ENCODE assay signal across 17 mouse cellular contexts in the genomic region with DNA sequence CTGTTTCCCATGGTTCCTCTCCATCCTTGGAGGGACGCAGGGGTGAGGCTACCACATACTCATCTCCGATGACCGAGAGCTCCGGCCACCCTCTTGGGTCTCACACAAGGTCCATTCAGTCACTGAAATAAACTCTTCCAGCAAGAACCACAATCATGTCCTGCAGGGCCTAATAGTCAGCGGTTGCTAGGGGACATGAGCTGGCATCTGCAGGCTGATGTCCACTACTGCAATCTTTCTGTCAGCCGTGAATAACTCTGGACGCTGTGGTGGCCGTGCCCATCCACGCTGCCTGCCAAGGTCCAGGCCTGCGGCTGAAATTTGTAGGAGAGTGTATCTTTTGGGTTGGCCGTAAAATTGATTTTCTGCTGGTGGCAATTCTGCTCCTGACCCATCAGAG. TPM values are rescaled to one million over a fixed set of nuclear protein-coding genes. Genes with fewer than 3 reads are reported as not detected.
DNase-seq lines count a peak whose midpoint lies in the region; ATAC-seq and TF ChIP-seq lines count a peak whose summit lies in the region.
"Had no signal": no experiment of that assay in that cellular context is flagged by ENCODE, and none has a peak within 500 bp of the region (broad histone marks: within the 10 kb centered on the region; RNA-seq: fewer than 3 reads in every experiment).

No protein-coding gene starts in this region.

- ATAC-seq in liver, embryonic 14.5 days (ENCODE audit: insufficient read depth) = no peak
- ATAC-seq in liver, embryonic 11.5 days (replicated peaks; ENCODE audit: low FRiP score) = no peak
- ATAC-seq: intestine, embryonic 15.5 days had no signal

- TF ChIP-seq EP300 in liver, embryonic 14.5 days (IDR thresholded peaks at IDR 0.05; ENCODE audit: low read depth) = no peak

- TF ChIP-seq CTCF in gastrocnemius, adult 2 months (IDR thresholded peaks at IDR 0.05) = no peak
- no peak for TF ChIP-seq CTCF in liver, embryonic 14.5 days (IDR thresholded peaks at IDR 0.05; ENCODE audit: low read depth)

- H3K4me1 ChIP-seq in liver, embryonic 14.5 days (replicated peaks; ENCODE audit: control insufficient read depth in 2 of 2, insufficient read depth in 2 of 2, low read length in 1 of 2) = peaks cover 14 to 15% of the 10 kb centered on the region in 2 experiments
- H3K4me1 ChIP-seq in liver, embryonic 11.5 days (replicated peaks; ENCODE audit: control insufficient read depth, insufficient read depth, low read length) = peaks cover 7% of the 10 kb centered on the region
- H3K4me1 ChIP-seq: embryonic facial prominence, embryonic 13.5 days; heart, embryonic 10.5 days; intestine, embryonic 15.5 days; limb, embryonic 13.5 days had no signal

- H3K27ac ChIP-seq in gastrocnemius, adult 2 months = peak overlapping the region; percentile 5; the same call in 1 of the 2 replicates
- peak overlapping the region; percentile 21; the same call in 1 of the 2 replicates for H3K27ac ChIP-seq in liver, embryonic 14.5 days
- H3K27ac ChIP-seq in liver, embryonic 11.5 days (ENCODE audit: low read depth, low read length) = no peak overlapping the region
- H3K27ac ChIP-seq: embryonic facial prominence, embryonic 13.5 days; forebrain, embryonic 12.5 days; heart, embryonic 10.5 days; intestine, embryonic 15.5 days; limb, embryonic 13.5 days had no signal

- H3K27me3 ChIP-seq in liver, embryonic 14.5 days (ENCODE audit: control insufficient read depth, insufficient read depth, low read length) = no peaks in the 10 kb centered on the region
- no peaks in the 10 kb centered on the region for H3K27me3 ChIP-seq in liver, embryonic 11.5 days (replicated peaks; ENCODE audit: control insufficient read depth, insufficient read depth, low read length)
- H3K27me3 ChIP-seq: embryonic facial prominence, embryonic 13.5 days; forebrain, embryonic 12.5 days; intestine, embryonic 15.5 days; limb, embryonic 13.5 days had no signal

- no peak for DNase-seq in gastrocnemius, adult 2 months
- DNase-seq in gastrocnemius, postnatal 4 days (ENCODE audit: low spot score in 2 of 2) = no peak
- DNase-seq in liver, embryonic 14.5 days (ENCODE audit: low read depth in 3 of 3, low spot score in 3 of 3) = no peak
- no peak for DNase-seq in liver, embryonic 11.5 days (ENCODE audit: low spot score)
- DNase-seq in 3134 (ENCODE audit: extremely low read depth, insufficient read length, low spot score) = peak; percentile 84
- peak; percentile 84 for DNase-seq in MN1 (ENCODE audit: low spot score)
- DNase-seq in layer of hippocampus, adult 9-10 months (ENCODE audit: low spot score) = no peak
- DNase-seq: layer of hippocampus, postnatal 36 days; right cerebral cortex, adult 18-20 months; right cerebral cortex, postnatal 4 days; thymus, postnatal 14 days had no signal

- H3K9ac ChIP-seq in liver, embryonic 14.5 days (replicated peaks) = no peak overlapping the region
- no peak overlapping the region for H3K9ac ChIP-seq in liver, embryonic 11.5 days (ENCODE audit: low read depth, low read length)
- H3K9ac ChIP-seq: forebrain, embryonic 12.5 days; intestine, embryonic 15.5 days; limb, embryonic 13.5 days had no signal

- H3K4me3 ChIP-seq in gastrocnemius, adult 2 months = no peak overlapping the region
- no peak overlapping the region for H3K4me3 ChIP-seq in liver, embryonic 14.5 days (ENCODE audit: insufficient read depth in 1 of 2, low read depth in 2 of 2, low read length in 2 of 2)
- H3K4me3 ChIP-seq in liver, embryonic 11.5 days (ENCODE audit: low read depth, low read length) = no peak overlapping the region
- H3K4me3 ChIP-seq: embryonic facial prominence, embryonic 13.5 days; forebrain, embryonic 12.5 days; heart, embryonic 10.5 days; intestine, embryonic 15.5 days; layer of hippocampus, adult 2 months; limb, embryonic 13.5 days had no signal

- no peak overlapping the region for H3K4me2 ChIP-seq in liver, embryonic 14.5 days (ENCODE audit: low read depth)
- no peak overlapping the region for H3K4me2 ChIP-seq in liver, embryonic 11.5 days
- H3K4me2 ChIP-seq: embryonic facial prominence, embryonic 13.5 days; forebrain, embryonic 12.5 days; intestine, embryonic 15.5 days; limb, embryonic 13.5 days had no signal

- no peaks in the 10 kb centered on the region for H3K9me3 ChIP-seq in liver, embryonic 14.5 days (ENCODE audit: control insufficient read depth, low read length)
- no peaks in the 10 kb centered on the region for H3K9me3 ChIP-seq in liver, embryonic 11.5 days (ENCODE audit: control insufficient read depth, low read length)
- H3K9me3 ChIP-seq: embryonic facial prominence, embryonic 13.5 days; forebrain, embryonic 12.5 days; heart, embryonic 10.5 days; intestine, embryonic 15.5 days; limb, embryonic 13.5 days had no signal

- intact Hi-C loops in gastrocnemius, adult 2 months (cut with DNase I) = loop anchor here (5.0 kb wide), 2 partner anchors 94 to 184 kb away; no protein-coding TSS in a partner anchor

- H3K36me3 ChIP-seq in liver, embryonic 14.5 days (replicated peaks; ENCODE audit: control insufficient read depth, insufficient read depth, low read depth) = no peaks in the 10 kb centered on the region
- peaks cover 2% of the 10 kb centered on the region; the same call in 1 of the 2 replicates for H3K36me3 ChIP-seq in liver, embryonic 11.5 days (ENCODE audit: control insufficient read depth, insufficient read depth, low read length)
- H3K36me3 ChIP-seq: forebrain, embryonic 12.5 days had no signal

- WGBS in liver, embryonic 14.5 days (ENCODE audit: insufficient replicate concordance) = 82% methylated on average over 11 of the region's 11 CpGs
- 81% methylated on average over 11 of the region's 11 CpGs for WGBS in liver, embryonic 11.5 days

RNA-seq across cellular contexts. Expression of a gene that starts 34.2 kb away (rescaled TPM):
- 1 to 10 TPM; 7.8 to 7.9 TPM for total RNA-seq in gastrocnemius, adult 2 months (2021)
- 1 to 10 TPM; 2.1 to 2.2 TPM for total RNA-seq in gastrocnemius, postnatal 4 days (2021)
- 0.63 and 0.77 TPM in 2 replicates for polyA plus RNA-seq in liver, embryonic 14.5 days (2012; rRNA removed)
- 0.42 and 0.46 TPM in 2 replicates for polyA plus RNA-seq in liver, embryonic 14.5 days (2014; fragmentation: Nextera tagmentation; extraction: Ambion mirVana)
- polyA plus RNA-seq in liver, embryonic 11.5 days (2014; fragmentation: Nextera tagmentation; extraction: Ambion mirVana) = 0.59 and 1.2 TPM in 2 replicates

RNA-seq across cellular contexts. Expression of a gene that starts 59.8 kb away (rescaled TPM):
- total RNA-seq in gastrocnemius, adult 2 months (2021) = 100 to 1,000 TPM; 439 to 509 TPM
- total RNA-seq in gastrocnemius, postnatal 4 days (2021) = 10 to 100 TPM; 68.2 to 70.9 TPM
- 26.3 and 35.2 TPM in 2 replicates for polyA plus RNA-seq in liver, embryonic 14.5 days (2012; rRNA removed)
- polyA plus RNA-seq in liver, embryonic 14.5 days (2014; fragmentation: Nextera tagmentation; extraction: Ambion mirVana) = 80.4 and 80.7 TPM in 2 replicates
- polyA plus RNA-seq in liver, embryonic 11.5 days (2014; fragmentation: Nextera tagmentation; extraction: Ambion mirVana) = 110 and 122 TPM in 2 replicates

RNA-seq across cellular contexts. Expression of a gene that starts 59.8 kb away (rescaled TPM):
- total RNA-seq in gastrocnemius, adult 2 months (2021) = 10 to 100 TPM; 41.1 to 56.0 TPM
- 10 to 100 TPM; 23.4 to 28.3 TPM for total RNA-seq in gastrocnemius, postnatal 4 days (2021)
- polyA plus RNA-seq in liver, embryonic 14.5 days (2012; rRNA removed) = 3.7 TPM in 2 replicates
- 6.2 and 6.6 TPM in 2 replicates for polyA plus RNA-seq in liver, embryonic 14.5 days (2014; fragmentation: Nextera tagmentation; extraction: Ambion mirVana)
- polyA plus RNA-seq in liver, embryonic 11.5 days (2014; fragmentation: Nextera tagmentation; extraction: Ambion mirVana) = 16.8 and 18.1 TPM in 2 replicates

Comparison
In these comparisons a context has a peak if more than half of its experiments do, and no peak if none do; other contexts are left out.
1. RNA of a gene that starts 59.8 kb away (total RNA-seq): 439 to 509 TPM in gastrocnemius, adult 2 months; 68.2 to 70.9 TPM in gastrocnemius, postnatal 4 days; every median in the first group is over 4 times any median in the second.
2. DNase-seq: peak in 3134 (single experiment) and MN1 (single experiment); none in gastrocnemius, adult 2 months (single experiment), gastrocnemius, postnatal 4 days (0 of 2), liver, embryonic 14.5 days (0 of 3), liver, embryonic 11.5 days (single experiment) and layer of hippocampus, adult 9-10 months (single experiment).